Mouse (Mus musculus) lung, embryonic 14.5 days (tissue): ENCODE data around the gene Zfp592. TPM values are rescaled to one million over a fixed set of nuclear protein-coding genes. Genes with fewer than 3 reads are reported as not detected.
"Not testable (repeated sequence)": the region's sequence is repeated elsewhere in the genome, so short reads cannot be mapped to it uniquely, and the experiment has no call there.

Source experiments
- ATAC-seq: fragments of 200-750 bp; cut with Nextera tagmentation; 2 replicates; pipeline ENCODE4 v1.8.0; 2017; ENCODE audit warnings: mild to moderate bottlenecking, moderate TSS enrichment, moderate library complexity; ENCODE audit not compliant: insufficient read depth
- DNase-seq: peaks from one replicate; pipeline ENCODE4 v3.0.0-alpha.2; 2015
- H3K27ac ChIP-seq: fragments of 300-500 bp; sonication (generic); 2 replicates; pipeline ENCODE4 v1.5.1; 2014; ENCODE audit warnings: low read depth, mild to moderate bottlenecking, moderate library complexity
- H3K27me3 ChIP-seq: fragments of 300-500 bp; sonication (generic); 2 replicates; pipeline ENCODE4 v1.6.1; 2014; ENCODE audit warnings: low read length, control low read depth; ENCODE audit not compliant: insufficient read depth
- H3K36me3 ChIP-seq: fragments of 300-500 bp; sonication (generic); 2 replicates; pipeline ENCODE4 v1.6.1; 2014; ENCODE audit warnings: control low read depth; ENCODE audit not compliant: insufficient read depth
- H3K4me1 ChIP-seq: fragments of 300-500 bp; sonication (generic); 2 replicates; pipeline ENCODE4 v1.6.1; 2014; ENCODE audit warnings: antibody characterized with exemption, control low read depth; ENCODE audit not compliant: insufficient read depth
- H3K4me2 ChIP-seq: fragments of 300-500 bp; sonication (generic); 2 replicates; pipeline ENCODE4 v1.6.1; 2014; ENCODE audit warnings: mild to moderate bottlenecking
- H3K4me3 ChIP-seq: fragments of 300-500 bp; sonication (generic); 2 replicates; pipeline ENCODE4 v1.5.1; 2014; ENCODE audit warnings: low read depth, low read length
- H3K9ac ChIP-seq: fragments of 300-500 bp; sonication (generic); 2 replicates; pipeline ENCODE4 v1.6.1; 2014
- H3K9me3 ChIP-seq: fragments of 300-500 bp; sonication (generic); 2 replicates; pipeline ENCODE4 v1.6.1; 2016; ENCODE audit warnings: low read depth, low read length, control low read depth
- CTCF ChIP-seq: IDR thresholded peaks from 2 replicates; pipeline ENCODE4 v1.5.1; 2016; ENCODE audit warnings: antibody characterized with exemption, low read depth
- WGBS: fragments of 180-500 bp; shearing (Covaris S2); extraction: QIAGEN DNeasy Blood & Tissue Kit; methylation state at CpG from one replicate; pipeline ENCODE4 v1.1.7; 2014; 5-methylcytosine and 5-hydroxymethylcytosine counted together
- polyA plus RNA-seq: library from polyadenylated mRNA; unstranded; fragments of >200 nt; fragmentation: Nextera tagmentation; extraction: Ambion mirVana; gene quantifications from 2 replicates; pipeline ENCODE4 v1.2.1, GENCODE M21; 2014

Zfp592 gene
- polyA plus RNA-seq, 1 experiment from 2014 or later: 18.1 TPM

DNA sequence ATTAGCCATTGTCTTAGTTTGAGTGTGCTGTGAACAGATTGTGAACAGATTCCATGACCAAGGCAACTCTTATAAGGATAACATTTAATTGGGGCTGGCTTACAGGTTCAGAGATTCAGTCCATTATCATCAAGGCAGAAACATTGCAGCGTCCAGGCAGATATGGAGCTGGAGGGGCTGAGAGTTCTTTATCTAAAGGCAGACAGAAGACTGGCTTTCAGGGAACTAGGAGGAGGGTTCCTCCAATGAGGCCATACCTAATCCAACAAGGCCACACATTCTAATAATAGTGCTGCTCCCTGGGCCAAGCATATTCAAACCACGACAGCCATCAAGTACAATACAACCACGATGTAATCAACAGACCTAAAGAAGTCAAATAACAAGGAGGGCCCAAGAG lies 34.5 kb upstream of the Zfp592 start:
- Histone ChIP-seq H3K36me3 (no peaks in the 10 kb centered on the region), H3K27ac (no peak overlapping the region), H3K4me1 (no peaks in the 10 kb centered on the region), H3K4me3 (no peak overlapping the region), H3K4me2 (no peak overlapping the region), H3K9me3 (no peaks in the 10 kb centered on the region), H3K27me3 (no peaks in the 10 kb centered on the region), H3K9ac (no peak overlapping the region)
- 78% methylated on average over 3 of the region's 3 CpGs for WGBS
- DNase-seq (no peak), ATAC-seq (no peak)
- no peak for TF ChIP-seq CTCF

- Histone ChIP-seq H3K36me3 (no peaks in the 10 kb centered on the region), H3K27me3 (no peaks in the 10 kb centered on the region), H3K9me3 (no peaks in the 10 kb centered on the region), H3K9ac (no peak overlapping the region), H3K4me2 (no peak overlapping the region), H3K4me1 (no peaks in the 10 kb centered on the region), H3K27ac (no peak overlapping the region), H3K4me3 (no peak overlapping the region)
- 69% methylated on average over 6 of the region's 6 CpGs for WGBS
- ATAC-seq: no peak
- no peak for DNase-seq
- TF ChIP-seq CTCF: no peak
Measured at GRCm38 (mm10) chr7:80962799-80963198, 30.7 kb upstream of the Zfp592 start.

- Histone ChIP-seq H3K9ac (no peak overlapping the region), H3K27me3 (no peaks in the 10 kb centered on the region), H3K4me2 (no peak overlapping the region), H3K4me3 (no peak overlapping the region), H3K9me3 (no peaks in the 10 kb centered on the region), H3K36me3 (no peaks in the 10 kb centered on the region), H3K27ac (no peak overlapping the region), H3K4me1 (no peaks in the 10 kb centered on the region)
- no peak for DNase-seq
- ATAC-seq: no peak
- no peak for TF ChIP-seq CTCF
- 58% methylated on average over 3 of the region's 3 CpGs for WGBS
Measured at GRCm38 (mm10) chr7:80970913-80971312, 22.6 kb upstream of the Zfp592 start.

GRCm38 (mm10) chr7:80971419-80971818 lies 22.1 kb upstream of the Zfp592 start:
- ATAC-seq (no peak), DNase-seq (no peak)
- Histone ChIP-seq H3K9me3 (no peaks in the 10 kb centered on the region), H3K4me2 (no peak overlapping the region), H3K27me3 (no peaks in the 10 kb centered on the region), H3K9ac (no peak overlapping the region), H3K4me1 (no peaks in the 10 kb centered on the region), H3K27ac (no peak overlapping the region), H3K4me3 (no peak overlapping the region), H3K36me3 (no peaks in the 10 kb centered on the region)
- WGBS: 64% methylated on average over 2 of the region's 2 CpGs
- no peak for TF ChIP-seq CTCF

GRCm38 (mm10) chr7:80972082-80972481 lies 21.4 kb upstream of the Zfp592 start:
- H3K4me1 ChIP-seq: no peaks in the 10 kb centered on the region
- no peaks in the 10 kb centered on the region for H3K36me3 ChIP-seq
- TF ChIP-seq CTCF: no peak
- ATAC-seq: no peak
- H3K27me3 ChIP-seq: no peaks in the 10 kb centered on the region
- 86% methylated on average over 5 of the region's 5 CpGs for WGBS
- H3K4me2 ChIP-seq: no peak overlapping the region
- H3K9me3 ChIP-seq: no peaks in the 10 kb centered on the region
- no peak overlapping the region for H3K4me3 ChIP-seq
- H3K27ac ChIP-seq: no peak overlapping the region
- no peak overlapping the region for H3K9ac ChIP-seq
- no peak for DNase-seq

GRCm38 (mm10) chr7:80972920-80973637 lies 20.4 kb upstream of the Zfp592 start:
- H3K27me3 ChIP-seq, H3K36me3 ChIP-seq, H3K4me2 ChIP-seq, H3K9me3 ChIP-seq, H3K27ac ChIP-seq, H3K4me1 ChIP-seq, H3K9ac ChIP-seq, ATAC-seq, H3K4me3 ChIP-seq, DNase-seq: not testable (repeated sequence)
- 56% methylated on average over 4 of the region's 4 CpGs for WGBS

- ATAC-seq, H3K27ac ChIP-seq, H3K4me3 ChIP-seq, H3K4me2 ChIP-seq, H3K36me3 ChIP-seq, H3K9me3 ChIP-seq, H3K4me1 ChIP-seq, DNase-seq, H3K27me3 ChIP-seq, H3K9ac ChIP-seq: not testable (repeated sequence)
- 8% methylated on average over 3 of the region's 3 CpGs for WGBS
Measured at GRCm38 (mm10) chr7:80973638-80974015, 19.9 kb upstream of the Zfp592 start.

- H3K9ac ChIP-seq: no peak overlapping the region
- no peaks in the 10 kb centered on the region for H3K36me3 ChIP-seq
- WGBS: 87% methylated on average over 11 of the region's 11 CpGs
- DNase-seq (no peak), ATAC-seq (no peak)
- no peaks in the 10 kb centered on the region for H3K27me3 ChIP-seq
- no peaks in the 10 kb centered on the region for H3K4me1 ChIP-seq
- H3K27ac ChIP-seq: no peak overlapping the region
- TF ChIP-seq CTCF: no peak
- no peak overlapping the region for H3K4me3 ChIP-seq
- no peaks in the 10 kb centered on the region for H3K9me3 ChIP-seq
- H3K4me2 ChIP-seq: no peak overlapping the region
Measured at GRCm38 (mm10) chr7:80980566-80980965, 12.9 kb upstream of the Zfp592 start.
